Mouse (Mus musculus) forebrain, embryonic 15.5 days (tissue): ENCODE measurements around the gene Dse. TPM values are rescaled to one million over a fixed set of nuclear protein-coding genes. Genes with fewer than 3 reads are reported as not detected.
A peak's percentile ranks its signal among the peaks of the same experiment; 100 is the strongest.
"Not testable (repeated sequence)": the region's sequence is repeated elsewhere in the genome, so short reads cannot be mapped to it uniquely, and the experiment has no call there.

Experiments used
- ATAC-seq: fragments of 200-750 bp; cut with Nextera tagmentation; replicated peaks from 2 replicates; pipeline ENCODE4 v1.8.0; 2017; ENCODE audit warnings: mild to moderate bottlenecking, moderate TSS enrichment, moderate library complexity
- H3K27ac ChIP-seq: fragments of 300-500 bp; sonication (generic); replicated peaks from 2 replicates; pipeline ENCODE4 v1.5.1; 2015; ENCODE audit warnings: mild to moderate bottlenecking, inconsistent platforms
- H3K27me3 ChIP-seq: fragments of 300-500 bp; sonication (generic); 2 replicates; pipeline ENCODE4 v1.6.1; 2015; ENCODE audit warnings: inconsistent platforms
- H3K36me3 ChIP-seq: fragments of 300-500 bp; sonication (generic); 2 replicates; pipeline ENCODE4 v1.6.1; 2015; ENCODE audit warnings: mild to moderate bottlenecking, inconsistent platforms
- H3K4me1 ChIP-seq: fragments of 300-500 bp; sonication (generic); 2 replicates; pipeline ENCODE4 v1.6.1; 2015; ENCODE audit warnings: inconsistent platforms
- H3K4me2 ChIP-seq: fragments of 300-500 bp; sonication (generic); replicated peaks from 2 replicates; pipeline ENCODE4 v1.6.1; 2015; ENCODE audit warnings: mild to moderate bottlenecking, inconsistent platforms
- H3K4me3 ChIP-seq: fragments of 300-500 bp; sonication (generic); 2 replicates; pipeline ENCODE4 v1.5.1; 2015; ENCODE audit warnings: mild to moderate bottlenecking, inconsistent platforms
- H3K9ac ChIP-seq: fragments of 300-500 bp; sonication (generic); replicated peaks from 2 replicates; pipeline ENCODE4 v1.6.1; 2015; ENCODE audit warnings: mild to moderate bottlenecking, inconsistent platforms
- H3K9me3 ChIP-seq: fragments of 300-500 bp; sonication (generic); 2 replicates; pipeline ENCODE4 v1.6.1; 2016; ENCODE audit warnings: inconsistent platforms
- WGBS: fragments of 180-500 bp; shearing (Covaris S2); methylation state at CpG from one replicate; pipeline ENCODE4 v1.1.7; 2015; ENCODE audit warnings: mixed read lengths; 5-methylcytosine and 5-hydroxymethylcytosine counted together
- polyA plus RNA-seq: library from polyadenylated mRNA; unstranded; fragments of >200 nt; fragmentation: Nextera tagmentation; extraction: Ambion mirVana; gene quantifications from 2 replicates; pipeline ENCODE4 v1.2.1, GENCODE M21; 2015

Dse gene
- 4.3 and 4.7 TPM in 2 replicates for polyA plus RNA-seq

DNA sequence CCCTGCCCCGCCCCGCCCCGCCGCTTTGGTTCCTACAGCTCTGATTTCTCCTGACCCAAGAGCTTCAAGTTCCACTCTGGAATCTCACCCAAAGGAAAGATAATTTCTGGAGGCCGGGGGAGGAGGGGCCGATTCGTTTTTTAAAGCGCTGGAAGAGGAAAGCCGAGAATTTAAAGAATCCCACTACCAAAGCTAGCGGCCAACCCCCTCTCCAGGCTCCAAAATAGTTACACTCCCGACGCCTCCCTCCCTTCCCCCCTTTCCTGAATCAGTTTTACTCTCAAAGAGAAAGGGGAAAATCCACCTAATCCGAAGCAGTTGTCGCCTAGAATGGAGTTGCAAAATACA is at the start of gene Dse:
Gene Dse (minus strand): TSS at position 213 of the 348 bp plus-strand sequence.
- ATAC-seq = peak; percentile 41

DNA sequence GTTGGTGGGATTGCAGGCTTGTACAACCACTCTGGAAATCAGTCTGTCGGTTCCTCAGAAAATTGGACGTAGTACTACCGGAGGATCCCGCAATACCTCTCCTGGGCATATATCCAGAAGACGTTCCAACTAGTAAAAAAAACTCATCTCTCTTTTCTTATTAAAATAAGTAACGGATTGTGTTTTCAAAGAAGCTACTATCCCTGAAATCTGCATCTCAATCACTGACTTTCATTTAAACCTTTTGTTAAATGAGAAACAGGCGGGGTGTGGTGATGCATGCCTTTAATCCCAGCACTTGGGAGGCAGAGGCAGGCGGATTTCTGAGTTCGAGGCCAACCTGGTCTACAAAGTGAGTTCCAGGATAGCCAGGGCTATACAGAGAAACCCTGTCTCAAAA is 45.3 kb upstream of the Dse start:
- H3K9me3 ChIP-seq = not testable (repeated sequence)

More for the DNA sequence above, at the start of gene Dse:
- Histone ChIP-seq H3K36me3 (no peaks in the 10 kb centered on the region), H3K27ac (peak within 1 kb of the TSS; percentile 61), H3K9ac (peak within 1 kb of the TSS; percentile 89), H3K9me3 (no peaks in the 10 kb centered on the region), H3K4me3 (peak within 1 kb of the TSS; percentile 86), H3K27me3 (no peaks in the 10 kb centered on the region), H3K4me1 (peaks cover 11% of the 10 kb centered on the region), H3K4me2 (peak within 1 kb of the TSS; percentile 91)
- WGBS = under 1% methylated on average over 14 of the region's 14 CpGs

DNA sequence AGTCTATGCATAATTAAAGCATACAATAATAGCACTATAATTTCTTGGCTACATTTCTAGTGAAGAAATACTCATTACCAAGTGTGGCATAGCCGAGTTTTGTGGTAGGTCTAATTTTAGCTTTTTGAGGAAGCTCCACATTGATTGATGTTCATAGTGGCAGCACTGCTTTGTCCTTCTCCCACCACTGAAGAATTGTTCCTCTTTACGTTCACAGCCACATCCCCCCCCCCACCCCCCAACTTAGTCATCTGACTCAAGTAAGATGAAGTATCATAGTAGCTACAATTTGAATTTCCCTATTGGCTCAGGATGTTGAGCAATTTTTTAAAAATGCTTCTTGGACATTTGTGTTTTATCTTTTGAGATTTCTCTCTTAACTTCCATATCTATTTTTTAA is 42.1 kb upstream of the Dse start:
- Histone ChIP-seq H3K9me3 (no peaks in the 10 kb centered on the region), H3K4me2 (no peak overlapping the region), H3K4me3 (no peak overlapping the region), H3K36me3 (no peaks in the 10 kb centered on the region), H3K4me1 (0 out of 2 replicates have a peak, but pooled peaks cover 6% of the 10 kb centered on the region), H3K9ac (no peak overlapping the region), H3K27ac (no peak overlapping the region), H3K27me3 (no peaks in the 10 kb centered on the region)
- WGBS = 44% methylated on average over 2 of the region's 2 CpGs
- no peak for ATAC-seq

More for the DNA sequence above, 45.3 kb upstream of the Dse start:
- not testable (repeated sequence) for H3K27me3 ChIP-seq, H3K4me3 ChIP-seq, H3K36me3 ChIP-seq, H3K27ac ChIP-seq, H3K4me2 ChIP-seq, H3K9ac ChIP-seq, H3K4me1 ChIP-seq, ATAC-seq
- 84% methylated on average over 9 of the region's 9 CpGs for WGBS

DNA sequence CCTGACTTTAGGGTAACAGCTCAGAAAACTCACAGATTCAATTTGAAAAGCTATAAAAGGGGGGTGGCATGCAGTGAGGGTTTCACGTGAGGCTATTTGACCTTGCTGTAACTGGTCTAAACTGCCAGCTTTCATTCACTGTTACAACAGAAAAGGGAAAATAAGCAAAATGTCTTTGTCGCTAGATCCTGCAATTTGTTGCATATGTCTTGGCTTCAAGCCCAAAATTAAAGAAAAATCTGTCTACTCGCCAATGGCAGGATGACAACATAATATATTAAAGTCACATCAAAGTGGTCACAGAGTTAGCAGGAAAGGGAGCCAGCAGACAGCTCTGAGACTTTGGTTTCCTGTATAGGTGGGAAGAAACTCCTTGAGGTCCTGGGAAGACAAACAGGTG is 40.2 kb upstream of the Dse start:
- Histone ChIP-seq H3K4me2 (no peak overlapping the region), H3K9me3 (no peaks in the 10 kb centered on the region), H3K9ac (no peak overlapping the region), H3K27ac (no peak overlapping the region), H3K27me3 (no peaks in the 10 kb centered on the region), H3K4me1 (0 out of 2 replicates have a peak, but pooled peaks cover 6% of the 10 kb centered on the region), H3K36me3 (no peaks in the 10 kb centered on the region), H3K4me3 (no peak overlapping the region)
- WGBS = 37% methylated on average over 3 of the region's 3 CpGs
- ATAC-seq = no peak

DNA sequence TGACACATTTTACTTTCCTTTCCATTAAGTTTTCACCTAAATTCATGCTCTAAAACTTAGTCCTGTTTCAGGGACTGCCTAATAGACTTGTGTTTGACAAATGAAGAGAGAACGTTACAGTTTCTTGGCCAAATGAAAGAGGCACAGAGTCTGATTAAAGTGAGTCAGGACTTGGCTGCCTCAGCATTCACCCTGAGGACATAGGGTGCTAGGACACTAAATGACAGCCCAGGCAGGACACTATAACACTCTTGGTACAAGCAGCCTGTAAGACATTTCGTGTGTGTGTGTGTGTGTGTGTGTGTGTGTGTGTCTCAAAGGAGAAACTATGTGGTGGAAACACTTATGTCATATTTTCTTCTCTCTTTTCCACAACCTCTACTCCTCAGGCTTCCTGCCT is 38.6 kb upstream of the Dse start:
- H3K4me1 ChIP-seq = 0 out of 2 replicates have a peak, but pooled peaks cover 6% of the 10 kb centered on the region
- H3K4me3 ChIP-seq = no peak overlapping the region
- no peak overlapping the region for H3K27ac ChIP-seq
- H3K9me3 ChIP-seq = no peaks in the 10 kb centered on the region
- H3K9ac ChIP-seq = no peak overlapping the region
- ATAC-seq = no peak
- H3K27me3 ChIP-seq = no peaks in the 10 kb centered on the region
- 73% methylated on average over 2 of the region's 2 CpGs for WGBS
- no peak overlapping the region for H3K4me2 ChIP-seq
- H3K36me3 ChIP-seq = no peaks in the 10 kb centered on the region

DNA sequence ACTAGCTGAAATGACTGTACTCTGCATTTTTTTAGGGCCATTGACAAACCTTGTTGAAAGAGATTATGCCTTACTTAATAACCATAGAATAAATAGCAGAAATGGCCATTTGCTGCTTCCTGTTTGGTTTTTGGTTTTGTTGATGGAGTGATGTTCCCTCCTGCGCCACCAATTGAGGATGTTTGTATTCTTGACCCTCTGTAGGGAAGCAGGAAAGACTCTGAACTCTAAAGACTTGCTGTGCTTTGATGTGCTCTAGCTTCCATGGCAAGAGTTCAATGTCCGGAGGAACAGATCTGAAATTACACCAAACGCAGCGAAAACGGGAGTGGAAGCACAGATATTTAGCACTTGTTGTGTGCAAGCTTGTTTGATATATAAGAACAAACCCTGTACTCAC is 37.2 kb upstream of the Dse start:
- Histone ChIP-seq H3K27ac (no peak overlapping the region), H3K9ac (no peak overlapping the region), H3K4me1 (0 out of 2 replicates have a peak, but pooled peaks cover 6% of the 10 kb centered on the region), H3K27me3 (no peaks in the 10 kb centered on the region), H3K4me3 (no peak overlapping the region), H3K9me3 (no peaks in the 10 kb centered on the region), H3K36me3 (no peaks in the 10 kb centered on the region), H3K4me2 (no peak overlapping the region)
- no peak for ATAC-seq
- 84% methylated on average over 5 of the region's 5 CpGs for WGBS

DNA sequence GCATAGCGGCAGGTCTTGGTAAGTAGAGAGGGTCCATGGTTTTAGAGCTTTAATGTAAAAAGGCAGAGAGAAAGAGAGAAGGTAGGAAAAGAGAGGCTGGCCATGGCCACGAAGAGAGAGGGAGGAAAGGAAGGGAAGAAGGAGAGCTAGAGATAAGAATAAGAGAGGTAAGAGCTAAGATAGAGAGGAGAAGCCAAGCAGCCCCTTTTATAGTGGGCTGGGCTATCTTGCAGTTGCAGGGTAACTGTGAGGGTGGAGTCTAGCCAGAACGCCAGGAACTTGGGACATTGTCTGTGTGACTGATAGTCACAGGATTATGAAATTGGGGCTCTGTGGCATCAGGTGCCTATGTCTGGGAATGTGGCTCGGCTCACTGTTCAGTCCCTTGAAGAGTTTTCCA is 31.0 kb upstream of the Dse start:
- no peak overlapping the region for H3K27ac ChIP-seq
- no peak overlapping the region for H3K4me2 ChIP-seq
- H3K4me1 ChIP-seq = no peaks in the 10 kb centered on the region
- H3K9me3 ChIP-seq = no peaks in the 10 kb centered on the region
- no peaks in the 10 kb centered on the region for H3K36me3 ChIP-seq
- no peaks in the 10 kb centered on the region for H3K27me3 ChIP-seq
- no peak overlapping the region for H3K4me3 ChIP-seq
- 81% methylated on average over 4 of the region's 4 CpGs for WGBS
- no peak for ATAC-seq
- H3K9ac ChIP-seq = no peak overlapping the region

DNA sequence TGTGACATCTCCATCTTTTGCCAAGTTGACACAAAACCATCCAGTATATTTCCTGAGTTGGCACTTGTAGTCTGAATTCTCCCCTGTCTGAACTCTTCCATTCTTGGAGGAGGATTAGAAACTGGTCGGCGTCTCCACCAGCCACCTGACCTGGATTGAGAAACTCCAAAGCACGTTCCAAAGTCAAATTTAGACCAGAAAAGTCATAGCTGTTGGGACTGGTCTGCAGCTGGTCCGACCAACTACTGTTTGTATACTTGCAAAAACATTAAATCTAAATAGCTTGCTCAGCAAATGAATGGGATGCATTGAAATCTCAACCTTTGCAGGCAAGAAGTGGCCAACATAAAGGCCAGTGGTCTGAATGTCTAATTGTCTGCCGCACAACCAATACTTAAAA is 29.1 kb upstream of the Dse start:
- ATAC-seq = no peak

DNA sequence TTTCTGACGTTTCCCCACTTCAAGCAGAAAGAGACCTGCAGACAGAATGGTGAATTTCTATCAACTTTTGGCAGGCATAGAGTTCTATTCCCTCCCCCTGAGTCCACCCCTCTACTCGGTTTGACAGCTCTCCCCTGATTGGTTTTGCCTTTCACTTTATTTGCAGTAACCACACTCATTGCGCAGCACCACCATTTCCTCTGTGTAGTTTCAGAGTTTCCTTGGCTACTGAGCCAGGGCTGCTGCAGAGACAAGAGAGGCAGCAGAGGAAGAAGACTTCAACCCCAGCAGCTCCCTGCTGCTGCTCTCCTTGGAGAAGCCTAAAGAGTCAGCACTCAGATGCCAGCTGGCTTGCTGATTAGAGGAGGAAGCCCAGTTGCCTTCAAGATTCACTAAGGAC is 27.9 kb upstream of the Dse start:
- no peak overlapping the region for H3K27ac ChIP-seq
- no peak overlapping the region for H3K4me2 ChIP-seq
- no peaks in the 10 kb centered on the region for H3K4me1 ChIP-seq
- no peaks in the 10 kb centered on the region for H3K27me3 ChIP-seq
- H3K4me3 ChIP-seq = no peak overlapping the region
- H3K9me3 ChIP-seq = no peaks in the 10 kb centered on the region
- ATAC-seq = no peak
- no peak overlapping the region for H3K9ac ChIP-seq
- 30% methylated on average over 3 of the region's 3 CpGs for WGBS
- H3K36me3 ChIP-seq = no peaks in the 10 kb centered on the region

More for the DNA sequence above, 29.1 kb upstream of the Dse start:
- H3K4me1 ChIP-seq = no peaks in the 10 kb centered on the region
- H3K9ac ChIP-seq = no peak overlapping the region
- H3K36me3 ChIP-seq = no peaks in the 10 kb centered on the region
- 81% methylated on average over 5 of the region's 5 CpGs for WGBS
- no peak overlapping the region for H3K4me2 ChIP-seq
- no peak overlapping the region for H3K4me3 ChIP-seq
- H3K9me3 ChIP-seq = no peaks in the 10 kb centered on the region
- H3K27me3 ChIP-seq = no peaks in the 10 kb centered on the region
- no peak overlapping the region for H3K27ac ChIP-seq

DNA sequence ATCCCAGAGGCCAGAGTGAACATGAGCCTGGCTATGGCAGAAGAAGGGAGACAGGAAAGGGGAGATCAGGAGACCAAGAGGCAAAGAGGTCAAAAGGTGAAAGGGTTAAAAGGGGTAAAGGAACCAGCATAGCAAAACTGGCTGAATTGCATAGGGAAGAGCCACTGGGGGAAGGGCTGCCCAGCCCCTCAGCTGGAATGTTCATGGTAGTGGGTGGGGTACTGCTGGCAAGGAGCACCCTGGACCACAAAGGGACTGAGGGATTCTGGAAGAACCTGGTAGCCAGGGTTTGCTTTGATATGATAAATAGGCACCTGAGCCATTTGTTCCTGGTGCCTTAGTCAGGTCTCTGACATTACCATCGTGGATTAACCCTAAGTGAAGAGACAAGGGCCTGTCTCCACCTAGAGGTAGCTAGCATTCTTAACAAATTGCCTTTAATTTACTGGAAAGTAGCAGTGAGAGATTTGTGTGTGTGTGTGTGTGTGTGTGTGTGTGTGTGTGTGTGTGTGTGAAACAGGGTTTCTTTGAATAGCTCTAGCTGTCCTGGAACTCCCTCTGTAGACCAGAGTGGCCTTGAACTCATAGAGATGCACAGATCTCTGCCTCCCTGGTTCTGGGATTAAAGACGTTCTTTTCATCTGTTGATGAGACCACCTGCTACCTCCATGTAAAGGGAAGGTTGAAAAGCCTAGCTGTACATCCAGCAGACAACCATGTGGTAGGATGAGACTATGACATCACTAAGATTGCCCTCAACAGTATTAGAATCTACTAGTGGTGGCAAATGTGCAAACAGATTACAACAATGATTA is 26.6 kb upstream of the Dse start:
- ATAC-seq = no peak
- Histone ChIP-seq H3K27me3 (no peaks in the 10 kb centered on the region), H3K4me3 (no peak overlapping the region), H3K9ac (no peak overlapping the region), H3K27ac (no peak overlapping the region), H3K36me3 (no peaks in the 10 kb centered on the region), H3K4me2 (no peak overlapping the region), H3K9me3 (no peaks in the 10 kb centered on the region), H3K4me1 (no peaks in the 10 kb centered on the region)
- WGBS = 20% methylated on average over 2 of the region's 2 CpGs

DNA sequence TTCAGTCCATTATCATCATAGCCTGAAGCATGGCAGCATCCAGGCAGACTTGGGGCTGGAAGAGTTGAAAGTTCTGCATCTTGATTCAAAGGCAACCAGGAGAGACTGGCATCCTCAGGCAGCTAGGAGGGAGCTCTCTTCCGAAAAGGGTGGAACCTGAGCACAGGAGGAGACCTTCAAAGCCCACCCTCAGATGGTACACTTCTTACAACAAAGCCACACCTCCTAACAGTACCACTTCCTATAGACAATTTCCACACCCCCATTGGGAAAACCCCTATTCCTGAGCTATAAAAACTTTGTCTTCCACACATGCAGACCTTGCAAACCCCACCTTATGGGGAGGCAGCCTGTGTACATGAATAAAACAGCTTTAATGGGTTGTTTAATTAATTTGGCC is 25.9 kb upstream of the Dse start:
- Histone ChIP-seq H3K36me3 (no peaks in the 10 kb centered on the region), H3K27ac (no peak overlapping the region), H3K27me3 (no peaks in the 10 kb centered on the region), H3K4me3 (no peak overlapping the region), H3K4me2 (no peak overlapping the region), H3K4me1 (no peaks in the 10 kb centered on the region), H3K9me3 (no peaks in the 10 kb centered on the region), H3K9ac (no peak overlapping the region)
- no peak for ATAC-seq
- WGBS = 75% methylated on average over 1 of the region's 1 CpGs

DNA sequence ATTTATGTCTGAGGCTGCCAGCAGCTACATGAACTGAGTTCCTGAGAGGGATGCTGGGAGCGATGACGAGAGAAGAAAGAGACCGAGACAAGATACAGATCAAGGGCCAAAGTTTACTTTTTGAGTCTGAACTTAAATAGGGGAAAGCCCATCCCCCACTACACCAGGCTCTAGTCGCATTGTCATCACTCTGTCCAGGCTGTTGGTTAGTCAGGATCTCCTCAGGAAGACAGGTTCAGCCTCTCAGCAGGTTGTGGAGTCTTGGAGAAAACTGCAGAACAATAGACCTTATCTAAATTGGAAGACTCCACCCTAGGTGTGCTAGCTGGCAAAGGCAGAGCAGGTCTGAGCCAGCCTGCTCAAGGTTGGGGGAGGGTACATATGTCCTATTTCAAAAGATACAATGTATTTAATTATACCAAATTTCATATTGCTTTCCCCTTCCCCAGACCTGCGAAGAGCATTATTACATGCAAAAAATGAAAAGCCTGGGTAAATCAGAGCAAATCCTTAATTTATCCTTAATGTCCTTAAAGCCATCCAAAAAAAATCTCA is 22.7 kb upstream of the Dse start:
- H3K36me3 ChIP-seq = no peaks in the 10 kb centered on the region
- H3K9me3 ChIP-seq = no peaks in the 10 kb centered on the region
- H3K27me3 ChIP-seq = no peaks in the 10 kb centered on the region
- no peak overlapping the region for H3K27ac ChIP-seq
- no peak for ATAC-seq
- H3K4me3 ChIP-seq = no peak overlapping the region
- H3K4me2 ChIP-seq = no peak overlapping the region
- no peaks in the 10 kb centered on the region for H3K4me1 ChIP-seq
- WGBS = 50% methylated on average over 5 of the region's 5 CpGs
- no peak overlapping the region for H3K9ac ChIP-seq

DNA sequence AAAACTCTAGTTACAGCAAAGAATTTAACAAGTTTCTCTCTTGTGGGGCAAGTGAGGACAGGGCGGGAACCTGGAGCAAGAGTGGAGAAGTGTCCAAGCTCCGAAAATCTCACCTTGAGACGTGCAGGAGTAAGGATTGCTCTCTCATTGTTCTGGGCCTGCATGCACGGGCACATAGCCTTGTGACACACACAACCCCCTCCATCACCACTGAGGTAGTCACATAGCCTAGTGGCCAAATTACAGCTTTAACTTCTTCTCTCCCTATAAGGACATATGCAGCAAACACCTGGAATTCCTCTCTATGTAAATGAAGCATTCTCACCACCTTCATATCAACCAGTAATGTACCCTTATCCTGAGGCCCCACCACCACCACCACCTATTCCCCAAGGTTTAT is 22.0 kb upstream of the Dse start:
- no peak overlapping the region for H3K4me2 ChIP-seq
- ATAC-seq = no peak
- WGBS = 80% methylated on average over 4 of the region's 4 CpGs

More for the DNA sequence above, 22.0 kb upstream of the Dse start:
- no peaks in the 10 kb centered on the region for H3K9me3 ChIP-seq
- no peaks in the 10 kb centered on the region for H3K27me3 ChIP-seq
- H3K4me1 ChIP-seq = no peaks in the 10 kb centered on the region
- no peaks in the 10 kb centered on the region for H3K36me3 ChIP-seq
- no peak overlapping the region for H3K4me3 ChIP-seq
- H3K9ac ChIP-seq = no peak overlapping the region
- H3K27ac ChIP-seq = no peak overlapping the region
